Mouse (Mus musculus) myocyte (in vitro differentiated cells): ENCODE results near the gene Kat8.

Experiments used
- CEBPB ChIP-seq: IDR thresholded peaks from 2 replicates; pipeline ENCODE4 v1.6.1; 2011; ENCODE audit warnings: mild to moderate bottlenecking, moderate library complexity; ENCODE audit not compliant: poor library complexity, insufficient read depth, severe bottlenecking
- E2F4 ChIP-seq: IDR thresholded peaks from one replicate; pipeline ENCODE4 v1.6.1; 2011; ENCODE audit warnings: mild to moderate bottlenecking, control low read depth, moderate library complexity; ENCODE audit not compliant: insufficient read depth
- MAX ChIP-seq: IDR thresholded peaks from one replicate; pipeline ENCODE4 v1.6.1; 2011; ENCODE audit warnings: low read depth, mild to moderate bottlenecking, control low read depth
- MYOD1 ChIP-seq, 3 experiments: IDR thresholded peaks; one replicate each; pipeline ENCODE4 v1.6.1; 2011; ENCODE audit warnings: control low read depth in 2 of 3, low read depth in 2 of 3, mild to moderate bottlenecking in 2 of 3, moderate library complexity in 1 of 3; ENCODE audit not compliant: insufficient read length in 2 of 3, control insufficient read depth in 1 of 3
- POLR2A ChIP-seq: IDR thresholded peaks from one replicate; pipeline ENCODE4 v1.6.1; 2011; ENCODE audit warnings: low read depth, mild to moderate bottlenecking, control low read depth, moderate library complexity; ENCODE audit not compliant: insufficient read length
- SRF ChIP-seq: IDR thresholded peaks from one replicate; pipeline ENCODE4 v1.6.1; 2011; ENCODE audit warnings: low read depth; ENCODE audit not compliant: control insufficient read depth, insufficient read length
- TCF12 ChIP-seq: IDR thresholded peaks from one replicate; pipeline ENCODE4 v1.6.1; 2011; ENCODE audit warnings: mild to moderate bottlenecking, control low read depth; ENCODE audit not compliant: poor library complexity, insufficient read depth, severe bottlenecking
- USF1 ChIP-seq: IDR thresholded peaks from one replicate; pipeline ENCODE4 v1.6.1; 2011; ENCODE audit warnings: low read depth, mild to moderate bottlenecking, control low read depth, moderate library complexity

DNA sequence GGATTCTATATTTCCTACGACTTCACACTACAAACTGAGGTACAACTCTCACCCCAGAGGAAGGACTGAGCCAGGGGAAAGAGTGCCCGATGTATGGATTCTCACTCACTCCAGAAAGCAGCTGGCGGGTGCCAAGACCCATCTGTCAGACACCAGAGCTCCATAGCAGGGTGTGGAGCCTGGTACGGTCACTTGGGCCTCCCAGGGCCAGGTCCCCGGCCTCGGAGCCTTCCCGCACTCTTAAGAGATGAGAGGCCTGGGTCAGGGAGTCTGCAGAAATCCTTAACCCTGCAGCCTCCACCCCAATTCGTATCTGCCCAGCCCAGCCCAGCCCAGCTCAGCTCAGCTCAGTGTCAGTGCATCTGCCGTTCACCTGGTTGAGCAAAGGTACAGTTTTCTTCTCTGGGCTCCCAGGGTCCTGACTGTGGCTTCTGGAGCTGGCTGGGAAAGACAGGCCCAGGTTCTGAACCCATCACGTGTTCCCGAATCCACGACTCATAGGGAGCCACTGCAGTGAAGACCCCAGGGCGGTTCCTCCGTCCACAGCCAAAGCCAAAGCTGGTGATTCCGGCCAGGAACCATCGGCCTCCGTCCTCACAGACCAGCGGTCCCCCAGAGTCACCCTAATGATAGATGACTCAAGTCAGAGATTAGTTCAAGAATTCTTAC, 24.0 kb downstream of the Kat8 start:
- TF ChIP-seq MAX (no peak), TCF12 (no peak), SRF (no peak), POLR2A (no peak), E2F4 (no peak), USF1 (no peak), MYOD1 (IDR thresholded peaks at IDR 0.05; ENCODE audit: control insufficient read depth in 1 of 3, insufficient read length in 2 of 3, low read depth in 2 of 3) (no peak), CEBPB (no peak)
